Mouse (Mus musculus) T-helper 1 cell (primary cell): ENCODE measurements at regions not wholly inside any gene's neighbourhood (a gene's known extent, or its start where the extent isn't known, plus 50 kb on each side); places are given as distances from the start of the nearest gene placed in this dataset.

Experiments used
- in situ Hi-C: fragments of 300-600 bp; cut with MboI, MseI; formaldehyde crosslinking; loops from one replicate; pipeline ENCODE4 v1.15.1; 2025; ENCODE audit warnings: high pct_unique_total_duplicates

DNA sequence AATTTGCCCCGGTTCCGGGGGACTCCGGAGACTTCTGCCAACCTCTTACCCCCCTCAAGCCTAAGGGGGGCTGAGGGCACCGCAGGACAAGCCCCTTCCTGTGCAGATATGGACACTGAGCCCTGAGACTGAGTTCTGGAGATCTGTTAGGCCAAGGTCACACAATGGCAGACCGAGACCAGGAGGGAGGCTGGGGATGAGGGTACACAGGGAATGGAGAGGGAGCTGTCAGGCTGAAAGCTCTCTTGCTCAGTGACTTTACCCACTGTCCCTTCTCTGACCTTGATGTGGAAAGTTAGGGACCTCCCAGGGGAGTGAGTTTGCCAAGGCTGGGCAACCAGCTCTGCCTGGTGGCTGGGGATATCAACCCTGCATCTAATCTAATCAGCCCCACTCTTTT lies 82.7 kb downstream of the Cstad start:
- in situ Hi-C loops = loop anchor here (5.0 to 10.0 kb wide), 2 partner anchors 677 to 845 kb away; no protein-coding TSS in a partner anchor

DNA sequence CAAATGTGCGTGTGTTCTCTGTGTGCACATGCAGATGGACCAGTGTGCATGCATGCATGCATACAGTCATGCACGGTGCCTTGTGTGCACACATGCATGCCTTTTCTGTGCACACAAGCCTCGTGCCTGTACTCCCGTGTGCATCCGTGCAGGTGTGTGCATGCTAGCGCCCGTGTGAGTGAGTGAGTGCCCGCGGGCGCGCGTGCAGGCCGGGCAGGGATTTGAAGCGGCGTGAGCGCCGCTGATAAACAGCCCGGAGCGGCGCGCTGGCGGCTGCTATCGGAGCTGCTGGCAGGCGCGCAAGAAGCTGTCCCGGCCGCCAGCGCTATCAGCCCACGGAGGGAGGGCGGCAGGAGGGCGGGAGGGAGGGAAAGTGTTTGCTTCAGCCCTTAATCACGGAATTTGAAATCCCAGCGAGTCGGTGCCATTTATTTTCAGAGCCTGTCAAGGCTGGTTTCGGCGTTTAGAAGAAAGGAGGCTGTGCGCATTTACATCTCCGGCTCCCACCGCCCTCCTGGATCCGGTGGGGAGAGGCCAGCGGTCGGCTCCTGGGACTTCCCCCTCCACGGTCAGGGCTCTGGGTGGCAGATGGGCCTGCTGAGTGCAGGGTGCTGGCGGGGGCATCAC lies 82.1 kb downstream of the Cstad start:
- in situ Hi-C loops = loop anchor here (5.0 to 10.0 kb wide), 2 partner anchors 678 to 845 kb away; no protein-coding TSS in a partner anchor

DNA sequence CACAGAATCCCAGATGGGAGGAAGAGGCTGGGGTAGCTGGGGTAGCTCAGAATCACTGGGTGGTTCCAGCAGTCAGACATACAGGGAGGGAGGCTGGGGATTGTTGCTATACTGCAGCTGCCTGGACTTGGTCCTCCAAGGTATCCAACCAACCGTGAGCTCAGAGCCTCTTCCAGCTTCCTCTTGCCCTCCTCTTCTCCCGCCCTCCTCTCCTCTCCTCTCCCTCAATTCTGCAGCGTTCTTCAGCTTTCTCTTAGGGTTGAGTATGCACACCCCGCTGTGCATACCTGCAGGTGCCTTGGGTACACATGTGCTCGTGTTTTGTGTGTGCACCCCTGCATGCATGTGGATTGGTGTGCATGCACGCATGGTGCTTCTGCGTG lies 81.6 kb downstream of the Cstad start:
- in situ Hi-C loops = loop anchor here (5.0 to 10.0 kb wide), 2 partner anchors 678 to 846 kb away; no protein-coding TSS in a partner anchor

DNA sequence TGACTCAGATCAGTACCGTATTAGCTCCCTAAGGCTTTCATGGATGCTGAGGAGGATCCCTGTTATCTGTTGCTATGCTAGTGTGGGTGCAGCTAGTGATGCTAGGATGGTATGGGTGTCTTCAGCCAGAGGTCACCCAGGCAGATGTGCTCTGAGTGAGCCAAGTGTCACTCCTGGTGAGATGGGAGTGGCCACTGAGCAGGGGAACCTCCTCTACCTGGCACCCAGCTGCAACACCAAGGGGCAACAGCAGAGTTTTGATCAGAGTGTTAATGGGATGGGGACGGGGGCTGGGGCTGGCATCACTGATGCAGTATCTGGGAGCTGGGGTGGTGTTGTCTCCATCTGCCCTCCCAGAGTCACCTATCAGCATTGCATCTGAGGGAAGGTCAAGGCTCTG lies 81.0 kb downstream of the Cstad start:
- in situ Hi-C loops = loop anchor here (5.0 to 10.0 kb wide), 2 partner anchors 679 to 846 kb away; no protein-coding TSS in a partner anchor

DNA sequence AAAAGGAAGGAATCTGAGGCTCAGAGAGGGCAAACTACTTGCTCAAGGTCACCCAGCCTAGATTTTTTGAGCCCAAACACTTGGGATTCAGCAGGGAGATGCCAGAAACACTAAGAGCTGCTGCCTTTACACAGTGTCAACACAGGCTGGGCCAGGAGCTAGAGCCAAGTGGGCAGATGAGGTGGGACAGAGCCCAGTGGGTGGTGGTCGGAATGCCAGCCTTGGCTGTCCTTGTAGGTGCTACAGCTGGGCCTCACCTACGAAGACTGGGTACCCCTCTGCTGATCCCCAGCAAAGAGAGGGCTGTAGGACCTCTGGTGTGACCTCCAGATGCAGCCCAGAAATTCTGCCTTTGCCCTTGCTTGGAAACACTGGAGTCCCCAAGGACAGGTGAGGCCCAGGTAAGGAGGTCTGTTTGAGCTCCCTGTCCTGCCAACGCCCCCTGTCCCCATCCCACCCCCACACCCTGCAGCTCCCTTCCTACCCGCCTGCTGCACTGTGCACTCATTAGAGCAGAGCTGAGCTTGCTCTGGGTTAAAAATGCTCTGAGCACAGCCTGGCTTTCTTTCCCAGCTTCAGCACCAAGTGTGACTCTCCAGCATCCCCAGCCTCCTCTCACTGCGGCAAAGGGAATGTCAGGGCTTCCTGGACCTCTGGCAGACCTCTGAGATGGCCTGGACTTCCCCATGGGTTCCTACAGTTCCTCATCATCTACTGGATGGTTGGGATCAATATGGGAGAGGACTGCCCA lies 76.2 kb downstream of the Cstad start:
- in situ Hi-C loops = loop anchor here (10.0 kb wide), 1 partner anchor 684 kb away; no protein-coding TSS in a partner anchor

DNA sequence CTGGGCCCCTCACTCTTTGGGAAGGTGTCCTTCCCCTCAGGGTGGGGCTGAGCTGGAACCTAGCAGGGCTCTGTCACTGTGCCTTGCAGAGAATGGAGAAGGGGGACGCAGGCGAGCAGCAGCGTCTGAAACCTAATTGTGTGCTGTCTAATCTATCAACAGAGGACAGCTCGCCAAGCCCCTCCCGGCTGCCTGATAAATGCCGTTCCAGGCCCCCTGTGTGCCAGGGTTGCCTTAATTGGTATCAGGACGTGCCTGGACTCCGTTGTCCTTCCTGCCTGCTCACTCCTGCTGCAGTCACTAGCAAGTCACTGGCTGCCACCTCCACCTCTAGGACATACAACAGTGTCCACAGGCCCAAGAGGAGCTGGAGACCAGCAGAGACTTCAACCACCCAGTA lies 72.6 kb downstream of the Cstad start:
- in situ Hi-C loops = no loop called here

DNA sequence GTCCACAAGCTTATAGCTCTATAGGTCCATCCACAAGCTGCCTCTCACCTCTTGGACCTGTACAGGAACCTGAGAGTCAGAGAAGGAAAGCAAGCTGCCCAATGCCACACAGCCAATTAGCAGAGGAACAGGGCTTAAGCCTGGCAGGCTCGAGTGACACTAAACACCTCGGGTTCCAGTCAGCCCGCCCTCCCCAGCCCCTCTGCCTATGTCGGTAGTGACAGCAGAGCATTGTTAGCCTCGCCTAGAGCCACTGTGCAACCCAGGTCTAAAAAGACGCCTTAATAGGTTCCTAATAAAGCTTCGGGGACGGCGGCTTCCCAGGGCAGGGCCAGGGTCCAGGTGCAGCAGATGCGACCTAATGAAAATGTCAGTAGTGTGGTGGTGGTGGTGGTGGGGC lies 66.3 kb downstream of the Cstad start:
- in situ Hi-C loops = no loop called here

DNA sequence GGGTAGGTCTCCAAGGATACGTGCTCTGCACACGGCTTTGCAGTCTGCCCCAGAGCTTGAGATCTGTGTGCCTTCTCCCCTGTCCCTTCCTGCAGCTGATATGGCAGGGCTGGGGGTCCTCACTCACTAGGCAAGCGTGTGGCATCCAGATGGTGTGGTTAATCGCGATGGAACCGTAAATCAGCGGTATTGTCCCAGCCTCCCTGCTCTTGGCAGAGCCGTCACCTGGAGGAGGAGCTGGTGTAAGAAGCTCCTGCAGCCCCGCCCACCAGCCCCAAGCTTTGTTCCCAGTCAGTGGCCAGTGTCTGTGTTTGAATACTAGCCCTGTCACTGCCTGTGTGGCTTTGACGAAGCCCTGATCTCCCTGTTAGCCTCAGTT lies 65.8 kb downstream of the Cstad start:
- in situ Hi-C loops = no loop called here

DNA sequence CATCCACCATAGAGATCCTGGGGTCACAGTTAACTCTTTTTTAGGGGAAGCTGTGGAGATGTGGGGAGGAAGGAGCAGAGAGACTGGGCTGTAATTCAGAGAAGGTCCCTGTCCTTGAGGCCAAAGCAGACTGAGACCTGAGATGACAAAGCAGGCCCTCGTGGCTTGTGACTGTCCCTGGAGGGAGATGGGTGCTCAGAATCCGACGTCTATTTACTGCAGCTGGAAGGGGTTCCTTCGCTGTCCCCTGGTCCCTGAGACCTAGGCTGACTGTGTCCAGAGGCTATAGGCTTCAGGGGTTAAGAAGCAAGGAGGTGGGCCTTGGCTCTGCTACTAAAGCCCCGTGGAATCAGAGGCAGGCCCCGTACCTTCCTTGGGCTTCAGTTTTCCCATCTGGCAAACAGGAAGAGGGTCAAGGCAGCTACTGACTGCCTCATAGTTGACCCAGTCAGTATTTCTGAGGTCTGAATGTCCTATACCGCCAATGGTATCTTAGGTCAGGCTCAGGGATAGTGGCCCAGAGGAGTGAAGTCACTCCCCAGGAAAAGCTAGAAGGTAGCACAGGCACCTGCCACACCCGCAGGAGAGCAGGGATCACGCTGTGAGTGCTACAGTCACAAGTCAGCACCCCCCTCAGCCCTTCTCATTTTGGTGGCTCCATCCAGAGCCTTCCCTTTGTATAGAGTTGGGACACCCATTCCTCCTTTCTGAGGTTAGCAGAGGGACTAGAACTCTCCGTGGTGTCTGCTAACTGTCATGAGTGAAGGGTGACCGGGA lies 65.2 kb downstream of the Cstad start:
- in situ Hi-C loops = no loop called here

DNA sequence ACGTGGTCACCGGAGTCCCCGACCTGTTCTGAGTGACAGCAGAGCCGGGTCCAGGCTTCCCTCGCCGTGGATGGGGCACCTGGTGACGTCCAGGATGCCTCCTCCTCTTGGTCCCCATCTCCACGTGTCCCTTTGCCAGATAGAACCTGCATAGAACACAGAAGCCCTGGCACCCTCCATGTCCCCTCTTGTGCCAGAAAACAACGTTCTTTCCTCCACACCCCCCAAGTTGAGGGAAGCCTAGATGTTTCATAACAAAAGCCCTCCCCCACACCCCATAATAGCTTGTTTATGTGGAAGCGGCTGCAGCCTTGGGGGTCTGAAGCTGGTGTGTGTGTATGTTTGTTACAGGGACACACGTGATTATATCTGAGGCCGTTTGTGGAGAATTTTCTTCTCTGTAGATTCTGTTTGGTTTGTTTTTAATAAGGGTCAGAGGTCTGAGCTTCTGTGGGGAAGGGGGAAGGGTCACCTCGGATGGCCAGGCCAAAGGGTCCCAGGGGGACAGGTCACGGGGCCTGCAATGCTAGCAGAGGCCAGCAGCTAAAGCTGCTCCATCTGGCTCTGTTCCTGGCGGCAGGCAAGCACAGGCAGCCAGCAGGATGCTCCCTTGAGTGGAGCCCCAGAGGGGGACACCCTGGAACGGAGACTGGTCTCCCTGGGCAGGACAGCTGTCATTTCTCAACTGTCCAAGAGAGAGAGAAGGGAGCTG lies 64.2 kb downstream of the Cstad start:
- in situ Hi-C loops = no loop called here
